Mouse (Mus musculus): ENCODE data around the gene C1rl. TPM values are rescaled to one million over a fixed set of nuclear protein-coding genes. Genes with fewer than 3 reads are reported as not detected.
"Not testable (repeated sequence)": the region's sequence is repeated elsewhere in the genome, so short reads cannot be mapped to it uniquely, and the experiment has no call there.

C1rl gene
- total RNA-seq, 2 experiments from 2014 or later = 0.25 to 0.37 TPM

- no peak for DNase-seq (ENCODE audit: extremely low spot score in 1 of 2, low spot score in 2 of 2)
- intact Hi-C loops (cut with DNase I) = no loop called here
- Histone ChIP-seq H3K4me3 (no peak overlapping the region), H3K27ac (no peak overlapping the region)
- no peak for TF ChIP-seq CTCF (IDR thresholded peaks at IDR 0.05)
Measured at GRCm38 (mm10) chr6:124476216-124476615, 16.7 kb upstream of the C1rl start.

GRCm38 (mm10) chr6:124476796-124477195 is 16.1 kb upstream of the C1rl start:
- H3K27ac ChIP-seq = no peak overlapping the region
- H3K4me3 ChIP-seq = no peak overlapping the region
- no peak for TF ChIP-seq CTCF (IDR thresholded peaks at IDR 0.05)
- intact Hi-C loops (cut with DNase I) = no loop called here
- no peak for DNase-seq (ENCODE audit: extremely low spot score in 1 of 2, low spot score in 2 of 2)

- Histone ChIP-seq H3K4me3 (no peak overlapping the region), H3K27ac (no peak overlapping the region)
- intact Hi-C loops (cut with DNase I) = no loop called here
- DNase-seq (ENCODE audit: extremely low spot score in 1 of 2, low spot score in 2 of 2) = no peak
- no peak for TF ChIP-seq CTCF (IDR thresholded peaks at IDR 0.05)
Measured at GRCm38 (mm10) chr6:124477221-124477655, 15.7 kb upstream of the C1rl start.

GRCm38 (mm10) chr6:124477922-124478651 is 14.8 kb upstream of the C1rl start:
- no peak for DNase-seq (ENCODE audit: extremely low spot score in 1 of 2, low spot score in 2 of 2)
- H3K4me3 ChIP-seq = no peak overlapping the region
- TF ChIP-seq CTCF (IDR thresholded peaks at IDR 0.05) = no peak
- no peak overlapping the region for H3K27ac ChIP-seq
- intact Hi-C loops (cut with DNase I) = no loop called here

- no peak for DNase-seq (ENCODE audit: extremely low spot score in 1 of 2, low spot score in 2 of 2)
- no peak for TF ChIP-seq CTCF (IDR thresholded peaks at IDR 0.05)
- no peak overlapping the region for H3K27ac ChIP-seq
- H3K4me3 ChIP-seq = no peak overlapping the region
- intact Hi-C loops (cut with DNase I) = no loop called here
Measured at GRCm38 (mm10) chr6:124478874-124479572, 13.9 kb upstream of the C1rl start.

- no peak for DNase-seq (ENCODE audit: extremely low spot score in 1 of 2, low spot score in 2 of 2)
- no peak for TF ChIP-seq CTCF (IDR thresholded peaks at IDR 0.05)
- no peak overlapping the region for H3K4me3 ChIP-seq
- no peak overlapping the region for H3K27ac ChIP-seq
- intact Hi-C loops (cut with DNase I) = no loop called here
Measured at GRCm38 (mm10) chr6:124479573-124479930, 13.4 kb upstream of the C1rl start.

GRCm38 (mm10) chr6:124480295-124480694 is 12.6 kb upstream of the C1rl start:
- intact Hi-C loops (cut with DNase I) = loop anchor here (2.0 kb wide), 1 partner anchor 63 kb away; the partner anchor contains the start of gene C1s1
- Histone ChIP-seq H3K27ac (no peak overlapping the region), H3K4me3 (no peak overlapping the region)
- peak; percentile 83 for TF ChIP-seq CTCF (IDR thresholded peaks at IDR 0.05)
- no peak for DNase-seq (ENCODE audit: extremely low spot score in 1 of 2, low spot score in 2 of 2)

GRCm38 (mm10) chr6:124481571-124481970 is 11.3 kb upstream of the C1rl start:
- Histone ChIP-seq H3K4me3 (no peak overlapping the region), H3K27ac (no peak overlapping the region)
- TF ChIP-seq CTCF (IDR thresholded peaks at IDR 0.05) = peak; percentile 76
- intact Hi-C loops (cut with DNase I) = loop anchor here (2.0 kb wide), 1 partner anchor 61 kb away; the partner anchor contains the start of gene C1s1
- DNase-seq (ENCODE audit: extremely low spot score in 1 of 2, low spot score in 2 of 2) = peak in 1 of 2 experiments; percentile 60

- intact Hi-C loops (cut with DNase I); H3K4me3 ChIP-seq: not testable (repeated sequence)
Measured at GRCm38 (mm10) chr6:124483831-124484230, 9.1 kb upstream of the C1rl start.

GRCm38 (mm10) chr6:124484851-124485250 is 8.1 kb upstream of the C1rl start:
- no peak for DNase-seq (ENCODE audit: extremely low spot score in 1 of 2, low spot score in 2 of 2)
- Histone ChIP-seq H3K27ac (no peak overlapping the region), H3K4me3 (no peak overlapping the region)
- TF ChIP-seq CTCF (IDR thresholded peaks at IDR 0.05) = no peak
- intact Hi-C loops (cut with DNase I) = no loop called here

More at GRCm38 (mm10) chr6:124483831-124484230, 9.1 kb upstream of the C1rl start:
- DNase-seq (ENCODE audit: extremely low spot score in 1 of 2, low spot score in 2 of 2); H3K27ac ChIP-seq: not testable (repeated sequence)

- Histone ChIP-seq H3K27ac (no peak overlapping the region), H3K4me3 (peak overlapping the region; percentile 34)
- intact Hi-C loops (cut with DNase I) = no loop called here
- no peak for TF ChIP-seq CTCF (IDR thresholded peaks at IDR 0.05)
- no peak for DNase-seq (ENCODE audit: extremely low spot score in 1 of 2, low spot score in 2 of 2)
Measured at GRCm38 (mm10) chr6:124485414-124486144, 7.3 kb upstream of the C1rl start.

GRCm38 (mm10) chr6:124487509-124487908 is 5.4 kb upstream of the C1rl start:
- intact Hi-C loops (cut with DNase I) = no loop called here
- no peak for TF ChIP-seq CTCF (IDR thresholded peaks at IDR 0.05)
- Histone ChIP-seq H3K4me3 (no peak overlapping the region), H3K27ac (no peak overlapping the region)
- DNase-seq (ENCODE audit: extremely low spot score in 1 of 2, low spot score in 2 of 2) = no peak

All from left cerebral cortex, adult 2 months (tissue).